Mouse (Mus musculus): ENCODE results near the gene Tnfsf9.

Gene Tnfsf9

DNA sequence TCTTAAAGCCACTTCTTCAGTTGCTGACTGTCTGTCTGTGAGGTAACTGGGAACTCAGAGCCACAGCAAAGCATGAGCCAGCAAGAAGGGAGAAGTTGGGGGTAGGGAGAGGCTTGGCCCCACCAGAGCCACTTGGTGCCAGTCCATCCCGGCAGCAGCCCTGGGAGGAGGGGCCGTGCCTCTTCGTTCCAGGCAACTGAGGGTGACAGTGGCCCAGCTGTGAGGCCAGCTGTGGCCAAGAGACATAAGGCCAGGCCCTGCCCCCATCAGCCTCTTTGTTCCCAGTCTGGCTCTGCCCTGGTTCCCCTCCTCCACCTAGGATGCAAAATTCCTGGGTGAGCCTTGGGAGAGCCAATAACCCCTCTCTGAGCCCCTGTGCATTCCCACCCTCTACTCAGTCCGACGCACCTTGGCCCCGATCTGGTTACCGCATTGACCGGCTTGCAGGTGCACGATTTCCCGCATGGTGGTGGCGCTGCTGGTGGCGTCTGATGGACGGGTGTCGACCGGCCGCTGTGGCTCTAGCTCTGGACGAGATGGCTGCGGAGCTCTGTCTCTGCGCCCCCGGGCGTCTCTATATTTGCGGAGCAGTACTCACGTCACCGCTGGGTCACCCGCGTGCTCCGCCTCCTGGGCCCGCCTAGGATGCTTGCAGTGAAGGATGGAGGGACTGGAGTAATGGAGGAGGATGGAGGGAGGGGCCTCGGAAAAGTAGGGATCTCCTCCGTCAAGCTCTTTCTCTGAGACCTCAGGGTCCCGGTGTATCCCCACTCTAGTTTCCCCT, 17.9 kb upstream of the Tnfsf9 start, which contains the start of gene Tubb4a:
Gene Tubb4a (minus strand): TSS at position 734 of the 784 bp plus-strand sequence.
- in situ Hi-C loops (cut with MboI; ENCODE audit: low pct_unique_long_range_greater_than_20kb in 1 of 2, low sequenced_read_pairs in 2 of 2, unreplicated experiment in 1 of 2): no loop called here

GRCm38 (mm10) chr17:57094222-57094621, 10.9 kb upstream of the Tnfsf9 start:
- in situ Hi-C loops (cut with MboI; ENCODE audit: low pct_unique_long_range_greater_than_20kb in 1 of 2, low sequenced_read_pairs in 2 of 2, unreplicated experiment in 1 of 2): loop anchor here (10.0 kb wide), 2 partner anchors 71 to 241 kb away; no protein-coding TSS in a partner anchor

GRCm38 (mm10) chr17:57095855-57096622, 9.1 kb upstream of the Tnfsf9 start:
- in situ Hi-C loops (cut with MboI; ENCODE audit: low pct_unique_long_range_greater_than_20kb in 1 of 2, low sequenced_read_pairs in 2 of 2, unreplicated experiment in 1 of 2): loop anchor here (10.0 kb wide), 2 partner anchors 69 to 239 kb away; no protein-coding TSS in a partner anchor

DNA sequence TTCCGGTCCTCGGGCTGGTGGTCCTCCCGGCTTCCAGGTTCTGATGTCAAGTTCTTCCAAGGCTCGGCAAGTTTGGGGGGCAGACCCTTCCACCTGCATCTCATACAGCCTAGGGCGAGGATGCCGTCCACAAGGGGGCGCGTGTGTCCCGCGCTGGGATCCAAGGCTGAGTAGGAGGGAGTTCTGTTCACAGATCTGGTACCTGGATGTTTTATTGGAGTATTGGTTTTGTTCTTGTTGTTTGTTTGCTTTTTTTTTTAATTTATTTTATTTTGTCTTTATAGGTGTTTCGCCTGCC, 8.6 kb upstream of the Tnfsf9 start:
- in situ Hi-C loops (cut with MboI; ENCODE audit: low pct_unique_long_range_greater_than_20kb in 1 of 2, low sequenced_read_pairs in 2 of 2, unreplicated experiment in 1 of 2): loop anchor here (10.0 kb wide), 2 partner anchors 68 to 238 kb away; no protein-coding TSS in a partner anchor

GRCm38 (mm10) chr17:57098321-57098720, 6.8 kb upstream of the Tnfsf9 start:
- in situ Hi-C loops (cut with MboI; ENCODE audit: low pct_unique_long_range_greater_than_20kb in 1 of 2, low sequenced_read_pairs in 2 of 2, unreplicated experiment in 1 of 2): loop anchor here (10.0 kb wide), 2 partner anchors 66 to 236 kb away; no protein-coding TSS in a partner anchor

- in situ Hi-C loops (cut with MboI; ENCODE audit: low pct_unique_long_range_greater_than_20kb in 1 of 2, low sequenced_read_pairs in 2 of 2, unreplicated experiment in 1 of 2): loop anchor here (10.0 kb wide), 2 partner anchors 65 to 235 kb away; no protein-coding TSS in a partner anchor
Measured at GRCm38 (mm10) chr17:57099629-57100325, 5.3 kb upstream of the Tnfsf9 start.

GRCm38 (mm10) chr17:57102276-57102675, 2.8 kb upstream of the Tnfsf9 start:
- in situ Hi-C loops (cut with MboI; ENCODE audit: low pct_unique_long_range_greater_than_20kb in 1 of 2, low sequenced_read_pairs in 2 of 2, unreplicated experiment in 1 of 2): no loop called here

DNA sequence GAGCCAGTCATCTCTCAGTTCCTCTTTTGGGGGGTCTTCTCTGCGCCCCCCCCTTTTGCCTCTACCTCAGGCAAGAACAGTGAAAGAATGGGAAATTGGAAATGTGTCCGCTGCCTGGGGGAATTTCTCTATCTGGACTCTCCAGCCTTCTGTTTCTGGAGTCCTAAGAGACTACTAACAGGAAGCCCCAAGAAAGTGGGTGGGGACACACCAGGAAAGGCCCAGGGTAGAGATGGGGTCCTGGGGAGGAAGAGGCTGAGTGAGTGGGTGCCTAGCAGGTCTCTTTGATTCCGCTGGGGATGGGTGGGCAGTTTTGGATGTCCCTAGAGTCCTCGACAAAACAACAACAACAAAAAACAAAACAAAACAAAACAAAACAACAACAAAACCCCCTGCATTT, 629 bp upstream of the Tnfsf9 start:
- in situ Hi-C loops (cut with MboI; ENCODE audit: low pct_unique_long_range_greater_than_20kb in 1 of 2, low sequenced_read_pairs in 2 of 2, unreplicated experiment in 1 of 2): no loop called here

GRCm38 (mm10) chr17:57106035-57106368, 877 bp downstream of the Tnfsf9 start:
- in situ Hi-C loops (cut with MboI; ENCODE audit: low pct_unique_long_range_greater_than_20kb in 1 of 2, low sequenced_read_pairs in 2 of 2, unreplicated experiment in 1 of 2): no loop called here

DNA sequence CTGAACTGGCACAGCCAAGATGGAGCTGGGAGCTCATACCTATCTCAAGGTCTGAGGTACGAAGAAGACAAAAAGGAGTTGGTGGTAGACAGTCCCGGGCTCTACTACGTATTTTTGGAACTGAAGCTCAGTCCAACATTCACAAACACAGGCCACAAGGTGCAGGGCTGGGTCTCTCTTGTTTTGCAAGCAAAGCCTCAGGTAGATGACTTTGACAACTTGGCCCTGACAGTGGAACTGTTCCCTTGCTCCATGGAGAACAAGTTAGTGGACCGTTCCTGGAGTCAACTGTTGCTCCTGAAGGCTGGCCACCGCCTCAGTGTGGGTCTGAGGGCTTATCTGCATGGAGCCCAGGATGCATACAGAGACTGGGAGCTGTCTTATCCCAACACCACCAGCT, 1.9 kb downstream of the Tnfsf9 start:
- in situ Hi-C loops (cut with MboI; ENCODE audit: low pct_unique_long_range_greater_than_20kb in 1 of 2, low sequenced_read_pairs in 2 of 2, unreplicated experiment in 1 of 2): no loop called here

GRCm38 (mm10) chr17:57108040-57108665, 3.0 kb downstream of the Tnfsf9 start:
- in situ Hi-C loops (cut with MboI; ENCODE audit: low pct_unique_long_range_greater_than_20kb in 1 of 2, low sequenced_read_pairs in 2 of 2, unreplicated experiment in 1 of 2): no loop called here

GRCm38 (mm10) chr17:57108666-57109171, 3.6 kb downstream of the Tnfsf9 start:
- in situ Hi-C loops (cut with MboI; ENCODE audit: low pct_unique_long_range_greater_than_20kb in 1 of 2, low sequenced_read_pairs in 2 of 2, unreplicated experiment in 1 of 2): no loop called here

- in situ Hi-C loops (cut with MboI; ENCODE audit: low pct_unique_long_range_greater_than_20kb in 1 of 2, low sequenced_read_pairs in 2 of 2, unreplicated experiment in 1 of 2): no loop called here
Measured at GRCm38 (mm10) chr17:57110005-57110404, 4.9 kb downstream of the Tnfsf9 start.

DNA sequence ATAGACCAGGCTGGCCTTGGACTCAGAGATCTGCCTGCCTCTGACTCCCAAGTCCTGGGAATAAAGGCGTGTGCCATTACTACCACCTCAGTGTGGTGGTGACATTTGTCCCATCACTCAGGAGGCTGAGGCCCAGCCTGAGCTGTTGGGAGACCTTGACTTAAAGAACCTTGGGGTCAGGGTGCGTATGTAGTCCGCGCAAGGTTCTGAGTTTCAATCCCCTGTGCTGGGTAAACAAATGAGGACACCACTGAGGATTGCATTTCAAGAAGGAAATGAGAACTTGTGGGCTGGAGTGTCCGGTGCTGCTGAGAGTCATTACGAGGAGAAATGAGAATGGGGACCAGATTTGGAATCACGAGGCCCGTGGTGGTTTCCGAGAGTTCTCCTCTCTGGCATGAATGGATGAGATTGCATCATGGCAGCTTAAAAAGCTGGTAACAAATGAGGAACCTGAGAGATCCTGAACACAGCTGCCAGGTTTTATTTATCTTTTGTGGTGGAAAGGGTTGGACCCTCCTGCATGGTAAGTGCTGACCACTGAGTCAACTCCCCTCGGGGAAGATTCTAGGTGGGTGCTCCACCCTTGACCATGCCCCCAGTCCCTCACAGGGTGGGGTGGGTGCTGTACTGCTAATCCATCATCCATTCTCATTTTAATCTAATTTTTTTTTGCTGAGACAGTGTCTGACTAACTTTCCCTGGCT, 7.8 kb downstream of the Tnfsf9 start:
- in situ Hi-C loops (cut with MboI; ENCODE audit: low pct_unique_long_range_greater_than_20kb in 1 of 2, low sequenced_read_pairs in 2 of 2, unreplicated experiment in 1 of 2): no loop called here

DNA sequence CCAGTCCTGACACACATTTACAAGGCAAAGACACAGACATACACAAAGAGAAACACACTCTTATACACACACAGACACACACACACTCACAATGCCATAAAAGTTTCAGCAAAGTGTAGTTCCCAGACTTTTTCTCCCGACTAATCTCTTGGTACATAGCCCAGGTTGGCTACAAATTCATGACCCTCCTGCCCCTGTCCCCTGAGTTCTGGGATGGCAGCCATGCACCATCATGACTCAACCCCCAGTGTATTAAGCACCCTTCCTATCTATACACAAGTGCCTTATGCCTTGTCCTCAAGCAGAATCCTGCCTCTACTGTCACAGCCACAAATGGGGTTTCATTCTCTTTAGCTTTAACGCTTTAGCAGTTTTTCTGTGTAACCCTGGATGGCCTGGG, 11.7 kb downstream of the Tnfsf9 start:
- in situ Hi-C loops (cut with MboI; ENCODE audit: low pct_unique_long_range_greater_than_20kb in 1 of 2, low sequenced_read_pairs in 2 of 2, unreplicated experiment in 1 of 2): no loop called here

DNA sequence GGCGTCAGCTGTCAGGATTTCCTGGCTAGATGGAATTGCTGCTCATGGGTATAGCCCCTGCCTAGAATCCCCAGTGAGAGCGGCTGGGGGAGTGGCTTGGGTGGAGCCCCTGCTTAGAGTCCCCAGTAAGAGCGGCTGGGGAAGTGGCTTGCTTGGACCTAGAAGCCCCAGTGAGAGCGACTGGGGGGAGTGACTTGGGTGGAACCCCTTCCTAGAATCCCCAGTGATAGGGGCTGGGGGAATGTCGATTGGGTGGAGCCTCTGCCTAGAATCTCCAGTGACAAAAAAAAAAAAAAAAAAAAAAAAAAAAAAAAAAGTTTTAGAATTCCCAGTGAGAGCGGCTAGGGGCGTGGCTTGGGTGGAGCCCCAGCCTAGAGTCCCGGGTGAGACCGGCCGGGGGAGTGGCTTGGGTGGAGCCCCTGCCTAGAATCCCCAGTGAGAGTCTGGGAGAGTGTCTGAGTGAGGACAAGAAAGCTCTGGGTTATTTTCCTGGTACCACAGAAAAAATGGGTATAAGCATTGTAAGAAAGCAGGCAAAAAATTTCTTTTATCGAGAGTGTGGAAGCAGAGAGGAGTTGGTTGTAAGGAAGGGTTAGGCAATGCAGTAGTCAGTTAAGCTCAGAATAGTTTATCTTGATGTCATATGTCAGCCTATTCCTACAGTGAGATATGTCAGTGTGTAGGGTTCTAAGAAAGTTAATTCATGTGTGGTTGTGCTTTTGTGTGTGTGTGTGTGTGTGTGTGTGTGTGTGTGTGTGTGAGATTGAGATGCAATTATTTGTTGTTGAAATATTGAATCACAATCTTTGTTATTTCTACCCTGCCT, 13.6 kb downstream of the Tnfsf9 start:
- in situ Hi-C loops (cut with MboI; ENCODE audit: low pct_unique_long_range_greater_than_20kb in 1 of 2, low sequenced_read_pairs in 2 of 2, unreplicated experiment in 1 of 2): no loop called here

DNA sequence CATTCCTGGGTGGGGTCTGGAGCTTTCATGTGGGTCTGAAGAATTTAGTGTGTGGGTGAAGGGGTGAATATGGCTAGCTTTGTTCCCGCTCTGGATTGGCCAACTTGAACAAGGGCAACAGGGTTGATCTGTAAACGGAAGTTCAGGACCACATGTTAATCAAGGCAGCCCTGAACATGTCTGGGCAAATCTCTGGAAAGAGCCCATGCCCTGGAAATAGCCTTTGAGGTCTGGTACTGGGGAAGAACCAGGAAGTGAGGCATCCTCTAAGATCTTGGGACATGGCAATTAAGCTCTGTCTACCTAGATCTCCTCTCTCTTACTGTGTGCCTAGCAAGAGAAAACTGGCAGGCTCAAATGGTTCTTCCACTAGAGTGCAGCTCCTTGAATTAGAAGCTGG, 16.7 kb downstream of the Tnfsf9 start:
- in situ Hi-C loops (cut with MboI; ENCODE audit: low pct_unique_long_range_greater_than_20kb in 1 of 2, low sequenced_read_pairs in 2 of 2, unreplicated experiment in 1 of 2): no loop called here
